Mouse (Mus musculus) hindbrain, embryonic 15.5 days (tissue): ENCODE results near the gene Prpf6. TPM values are rescaled to one million over a fixed set of nuclear protein-coding genes. Genes with fewer than 3 reads are reported as not detected.
A peak's percentile ranks its signal among the peaks of the same experiment; 100 is the strongest.

ENCODE experiments used
- ATAC-seq: fragments of 200-750 bp; cut with Nextera tagmentation; 2 replicates; pipeline ENCODE4 v1.8.0; 2017; ENCODE audit warnings: low read depth, moderate number of reproducible peaks, moderate TSS enrichment; ENCODE audit not compliant: low FRiP score
- H3K27ac ChIP-seq: fragments of 300-500 bp; sonication (generic); replicated peaks from 2 replicates; pipeline ENCODE4 v1.5.1; 2015; ENCODE audit warnings: mild to moderate bottlenecking, inconsistent platforms
- H3K27me3 ChIP-seq: fragments of 300-500 bp; sonication (generic); 2 replicates; pipeline ENCODE4 v1.6.1; 2015; ENCODE audit warnings: control low read depth, inconsistent platforms
- H3K36me3 ChIP-seq: fragments of 300-500 bp; sonication (generic); 2 replicates; pipeline ENCODE4 v1.6.1; 2015; ENCODE audit warnings: control low read depth, inconsistent platforms
- H3K4me1 ChIP-seq: fragments of 300-500 bp; sonication (generic); replicated peaks from 2 replicates; pipeline ENCODE4 v1.6.1; 2015; ENCODE audit warnings: control low read depth, inconsistent platforms
- H3K4me2 ChIP-seq: fragments of 300-500 bp; sonication (generic); 2 replicates; pipeline ENCODE4 v1.6.1; 2015; ENCODE audit warnings: moderate library complexity, mild to moderate bottlenecking, inconsistent platforms
- H3K4me3 ChIP-seq: fragments of 300-500 bp; sonication (generic); 2 replicates; pipeline ENCODE4 v1.5.1; 2015; ENCODE audit warnings: mild to moderate bottlenecking, inconsistent platforms
- H3K9ac ChIP-seq: fragments of 300-500 bp; sonication (generic); 2 replicates; pipeline ENCODE4 v1.6.1; 2015; ENCODE audit warnings: inconsistent platforms
- H3K9me3 ChIP-seq: fragments of 300-500 bp; sonication (generic); 2 replicates; pipeline ENCODE4 v1.6.1; 2016; ENCODE audit warnings: control low read depth, inconsistent platforms
- WGBS: fragments of 180-500 bp; shearing (Covaris S2); methylation state at CpG from one replicate; pipeline ENCODE4 v1.1.7; 2015; 5-methylcytosine and 5-hydroxymethylcytosine counted together
- polyA plus RNA-seq: library from polyadenylated mRNA; unstranded; fragments of >200 nt; fragmentation: Nextera tagmentation; extraction: Ambion mirVana; gene quantifications from 2 replicates; pipeline ENCODE4 v1.2.1, GENCODE M21; 2015

The Prpf6 gene
- 59.3 and 60.3 TPM in 2 replicates for polyA plus RNA-seq

DNA sequence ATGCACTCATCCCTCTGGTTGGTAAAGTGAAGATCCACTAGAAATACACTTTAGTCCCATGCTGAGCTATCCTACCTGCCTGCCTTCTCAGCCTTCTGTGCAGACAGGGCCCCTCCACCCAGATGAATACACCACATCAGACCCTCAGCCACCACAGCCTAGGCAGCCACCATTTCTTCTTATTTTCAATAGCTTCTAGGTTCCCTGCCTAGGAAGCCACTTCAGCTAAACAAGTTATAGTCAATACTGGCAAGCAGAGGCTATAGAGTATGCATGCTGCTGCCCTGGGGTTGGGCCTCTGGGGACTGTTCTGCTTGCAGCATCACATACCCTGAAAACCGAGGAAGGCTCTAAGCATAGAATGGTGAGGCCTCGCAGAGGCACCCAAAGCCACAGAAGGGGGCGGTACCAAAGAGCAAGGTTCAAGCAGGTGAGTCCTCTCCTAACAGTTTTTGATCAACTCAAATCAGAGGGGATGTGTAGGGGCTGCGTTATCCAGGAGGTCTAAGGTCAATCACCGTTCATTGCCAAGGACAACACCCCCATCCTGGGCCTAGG is at the start of gene Prpf6:
TSS of gene Prpf6 (plus strand) at position 341 of the 558 bp plus-strand sequence.
- H3K4me2 ChIP-seq, result peak within 1 kb of the TSS; percentile 63
- peak within 1 kb of the TSS; percentile 94 for H3K27ac ChIP-seq
- 17% methylated on average over 5 of the region's 5 CpGs for WGBS
- no peaks in the 10 kb centered on the region for H3K9me3 ChIP-seq
- peak within 1 kb of the TSS; percentile 97 for H3K9ac ChIP-seq
- no peaks in the 10 kb centered on the region for H3K27me3 ChIP-seq
- peaks cover 49% of the 10 kb centered on the region for H3K36me3 ChIP-seq
- peak within 1 kb of the TSS; percentile 99 for H3K4me3 ChIP-seq
- ATAC-seq, result 0 out of 2 replicates have a peak, but pooled peaks have one; percentile 16
- peaks cover 38% of the 10 kb centered on the region for H3K4me1 ChIP-seq

DNA sequence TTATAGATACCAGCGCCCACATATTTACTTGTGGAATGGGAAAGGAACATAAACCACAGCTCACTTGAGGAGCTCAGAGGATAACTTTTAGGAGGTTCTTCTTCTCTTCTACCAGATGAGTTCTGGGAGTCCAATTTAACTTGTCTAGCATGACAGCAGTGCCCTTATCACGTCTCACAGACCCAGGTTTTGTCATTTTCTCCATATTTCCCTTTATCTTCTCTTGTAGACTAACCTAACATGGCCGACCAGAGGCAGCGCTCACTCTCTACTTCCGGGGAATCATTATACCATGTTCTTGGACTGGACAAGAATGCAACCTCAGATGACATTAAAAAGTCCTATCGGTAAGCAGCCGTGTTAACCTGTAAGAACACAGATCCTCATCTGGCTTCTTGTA is 45.5 kb upstream of the Prpf6 start:
- Histone ChIP-seq H3K4me2 (no peak overlapping the region), H3K9me3 (no peaks in the 10 kb centered on the region), H3K4me3 (no peak overlapping the region)

DNA sequence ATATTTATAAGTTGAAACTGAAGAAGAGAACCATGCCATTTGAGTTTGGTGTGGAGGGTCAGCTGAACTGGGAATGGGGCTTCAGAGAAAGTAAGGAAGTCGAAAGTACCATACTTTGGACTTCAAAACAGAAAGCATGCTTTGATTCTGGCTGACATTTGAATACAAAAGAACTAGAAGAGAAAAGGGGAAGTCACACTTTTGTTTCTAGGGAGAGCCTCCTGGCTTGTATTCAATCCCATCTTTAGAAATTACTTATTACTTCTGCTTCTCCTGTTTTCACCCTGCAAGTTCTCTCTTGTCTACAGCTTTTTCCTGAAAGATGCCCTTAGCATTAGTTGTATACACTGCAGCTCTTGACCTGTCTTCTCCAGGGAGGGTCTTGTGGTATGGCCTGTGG is 43.4 kb upstream of the Prpf6 start:
- no peak for ATAC-seq
- no peak overlapping the region for H3K27ac ChIP-seq
- H3K4me2 ChIP-seq, result no peak overlapping the region
- peaks cover 69% of the 10 kb centered on the region for H3K36me3 ChIP-seq
- no peak overlapping the region for H3K9ac ChIP-seq
- H3K4me1 ChIP-seq, result no peaks in the 10 kb centered on the region
- 75% methylated on average over 1 of the region's 1 CpGs for WGBS
- H3K4me3 ChIP-seq, result no peak overlapping the region
- no peaks in the 10 kb centered on the region for H3K9me3 ChIP-seq
- H3K27me3 ChIP-seq, result no peaks in the 10 kb centered on the region

More for the DNA sequence above, 45.5 kb upstream of the Prpf6 start:
- Histone ChIP-seq H3K9ac (no peak overlapping the region), H3K4me1 (no peaks in the 10 kb centered on the region), H3K27ac (no peak overlapping the region), H3K36me3 (peaks cover 49% of the 10 kb centered on the region), H3K27me3 (no peaks in the 10 kb centered on the region)
- no peak for ATAC-seq
- WGBS, result 97% methylated on average over 7 of the region's 7 CpGs

DNA sequence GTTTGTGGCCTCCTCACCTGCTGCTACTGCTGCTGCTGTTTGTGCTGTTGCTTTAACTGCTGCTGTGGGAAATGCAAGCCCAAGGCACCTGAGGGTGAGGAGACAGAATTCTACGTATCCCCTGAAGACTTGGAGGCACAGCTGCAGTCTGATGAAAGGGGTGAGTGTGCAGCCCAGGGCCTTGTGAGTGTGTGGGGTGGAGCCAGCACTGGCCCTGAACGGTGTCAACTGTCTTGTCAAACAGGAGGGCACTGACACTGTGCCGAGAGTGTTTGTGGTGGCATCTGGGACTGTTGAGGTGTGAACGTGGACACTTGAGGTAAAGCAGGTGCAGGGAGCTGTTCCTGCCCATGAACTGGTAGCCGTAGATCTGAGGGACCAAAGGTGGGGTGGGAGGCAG is 43.0 kb upstream of the Prpf6 start:
- Histone ChIP-seq H3K4me3 (no peak overlapping the region), H3K36me3 (peaks cover 71% of the 10 kb centered on the region), H3K9me3 (no peaks in the 10 kb centered on the region), H3K27me3 (no peaks in the 10 kb centered on the region), H3K27ac (no peak overlapping the region), H3K4me1 (no peaks in the 10 kb centered on the region), H3K9ac (no peak overlapping the region), H3K4me2 (no peak overlapping the region)
- ATAC-seq, result no peak
- 92% methylated on average over 5 of the region's 5 CpGs for WGBS

DNA sequence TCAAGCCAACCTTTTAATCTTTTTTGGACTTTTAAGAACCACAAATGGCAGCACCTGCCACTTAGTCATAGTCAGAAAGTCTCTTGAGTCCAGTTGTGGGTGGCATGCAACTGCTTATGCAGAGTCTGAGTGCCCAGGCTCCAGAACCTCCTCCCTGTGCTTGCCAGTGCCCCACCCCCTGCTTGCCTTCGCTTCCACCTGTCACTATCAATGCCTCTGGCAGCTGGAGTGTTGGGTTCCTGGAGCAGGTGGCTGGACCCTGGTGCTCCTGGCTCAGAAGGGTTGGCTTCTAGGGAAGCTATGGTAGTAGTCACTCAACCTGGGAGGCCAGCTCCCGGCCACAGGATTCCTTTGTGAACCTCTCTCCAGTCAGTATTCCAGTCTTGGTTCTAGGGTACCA is 41.4 kb upstream of the Prpf6 start:
- Histone ChIP-seq H3K9me3 (no peaks in the 10 kb centered on the region), H3K4me2 (no peak overlapping the region), H3K4me1 (no peaks in the 10 kb centered on the region), H3K27ac (no peak overlapping the region), H3K9ac (no peak overlapping the region), H3K27me3 (no peaks in the 10 kb centered on the region), H3K4me3 (no peak overlapping the region), H3K36me3 (peaks cover 71% of the 10 kb centered on the region)
- WGBS, result 97% methylated on average over 2 of the region's 2 CpGs
- no peak for ATAC-seq

DNA sequence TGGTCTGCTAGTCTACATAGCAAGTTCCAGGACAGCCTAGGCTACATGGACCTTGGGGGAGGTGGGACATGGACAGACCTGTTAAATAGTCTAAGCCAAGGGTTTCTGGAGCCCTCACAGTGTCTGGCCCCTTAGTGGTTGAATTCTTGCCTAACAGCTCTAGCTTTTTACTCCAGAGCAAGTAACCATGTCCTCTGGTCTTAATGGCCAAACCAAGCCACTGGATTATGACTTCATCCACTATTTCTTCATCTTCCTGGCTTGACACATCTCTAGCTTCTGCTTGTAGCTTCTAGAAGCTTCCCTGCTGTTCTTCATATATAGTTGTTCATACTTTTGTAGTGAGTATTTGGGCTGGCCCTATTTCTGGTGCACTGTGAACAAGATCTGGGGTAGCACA is 37.9 kb upstream of the Prpf6 start:
- no peak overlapping the region for H3K9ac ChIP-seq
- H3K4me1 ChIP-seq, result no peaks in the 10 kb centered on the region
- no peak overlapping the region for H3K27ac ChIP-seq
- H3K4me3 ChIP-seq, result no peak overlapping the region
- ATAC-seq, result no peak
- no peaks in the 10 kb centered on the region for H3K27me3 ChIP-seq
- H3K36me3 ChIP-seq, result peaks cover 46% of the 10 kb centered on the region
- H3K4me2 ChIP-seq, result no peak overlapping the region
- H3K9me3 ChIP-seq, result no peaks in the 10 kb centered on the region

DNA sequence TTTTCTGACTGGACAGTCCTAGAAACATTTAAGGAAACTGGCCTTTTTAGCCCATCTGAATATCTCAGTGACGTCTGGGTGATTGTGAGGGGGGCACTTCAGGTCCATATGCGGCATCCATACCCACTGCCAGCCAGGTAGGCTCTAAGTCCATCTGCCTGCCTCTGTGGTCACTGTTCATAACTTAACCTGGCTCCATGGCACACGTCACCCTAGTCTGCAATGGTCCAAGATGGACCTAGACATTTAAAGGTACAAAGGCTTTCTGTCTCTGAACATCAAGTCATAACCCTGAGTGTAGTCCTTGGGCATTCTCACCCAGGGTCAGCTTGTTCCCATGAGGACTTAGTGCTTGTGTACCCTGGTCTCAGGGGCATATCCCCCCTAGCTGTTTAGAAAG is 24.3 kb upstream of the Prpf6 start:
- Histone ChIP-seq H3K27me3 (no peaks in the 10 kb centered on the region), H3K4me1 (no peaks in the 10 kb centered on the region), H3K36me3 (no peaks in the 10 kb centered on the region), H3K9me3 (no peaks in the 10 kb centered on the region), H3K27ac (no peak overlapping the region), H3K4me3 (no peak overlapping the region), H3K4me2 (no peak overlapping the region), H3K9ac (no peak overlapping the region)
- WGBS, result 89% methylated on average over 3 of the region's 3 CpGs
- ATAC-seq, result no peak

DNA sequence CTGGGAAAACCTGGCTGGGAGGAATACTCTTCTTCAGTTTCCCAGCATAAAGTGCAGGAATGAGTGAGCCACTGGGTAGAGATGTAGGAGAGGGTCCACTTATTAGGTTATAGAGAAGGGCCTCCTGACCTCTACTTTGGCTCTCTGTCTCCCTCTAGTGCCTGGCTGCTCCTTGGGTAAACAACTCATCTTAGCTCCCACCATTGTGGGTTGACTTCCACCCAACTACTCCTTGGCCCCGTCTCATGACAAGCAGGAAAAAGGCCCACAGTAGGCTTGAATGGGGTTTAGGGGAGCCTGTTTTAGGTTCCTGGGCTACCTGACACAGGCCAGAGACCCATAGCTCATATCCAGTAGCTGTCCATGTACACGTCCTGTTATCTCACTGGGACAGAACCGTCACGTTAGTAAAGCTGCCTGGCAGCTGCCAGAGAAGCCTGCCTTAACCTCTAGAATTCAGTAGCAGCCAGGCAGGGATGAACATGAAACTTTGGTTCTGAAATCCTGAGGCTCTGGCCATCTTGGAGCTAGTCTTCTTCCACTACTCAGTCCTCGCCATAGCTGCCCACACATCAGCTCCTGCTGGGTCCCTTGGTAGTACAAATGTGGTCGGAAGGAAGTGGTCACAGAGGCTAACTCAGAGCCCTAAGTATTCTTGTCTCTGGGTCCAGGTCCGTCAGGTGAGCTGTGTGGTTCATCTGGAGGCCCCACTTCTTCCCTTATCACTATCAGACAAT is 23.2 kb upstream of the Prpf6 start:
- 84% methylated on average over 7 of the region's 7 CpGs for WGBS
- peaks cover 1% of the 10 kb centered on the region; the same call in 1 of the 2 replicates for H3K36me3 ChIP-seq

DNA sequence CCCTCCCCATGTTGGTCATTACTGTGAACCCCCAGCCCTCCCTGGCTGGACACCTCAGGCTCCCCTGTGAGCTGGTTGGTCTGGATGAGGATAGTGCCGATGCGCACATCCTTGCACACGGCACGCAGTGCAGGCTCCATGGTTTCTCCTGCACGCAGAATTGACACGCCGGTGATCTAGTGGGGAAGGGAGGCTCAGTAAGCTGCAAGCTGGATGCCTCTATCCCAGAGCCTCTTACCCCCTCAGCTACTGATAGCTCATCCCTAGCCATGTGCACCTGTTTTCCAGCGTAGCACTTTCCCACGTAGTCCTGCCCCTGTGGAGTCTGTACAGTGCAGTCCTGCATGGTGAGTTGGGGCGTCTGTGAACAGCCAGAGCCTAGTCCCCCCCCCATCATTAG is 21.8 kb upstream of the Prpf6 start:
- Histone ChIP-seq H3K27me3 (no peaks in the 10 kb centered on the region), H3K27ac (no peak overlapping the region), H3K9ac (no peak overlapping the region), H3K4me2 (no peak overlapping the region), H3K9me3 (no peaks in the 10 kb centered on the region), H3K4me3 (no peak overlapping the region), H3K36me3 (peaks cover 7% of the 10 kb centered on the region), H3K4me1 (no peaks in the 10 kb centered on the region)
- 94% methylated on average over 10 of the region's 10 CpGs for WGBS
- ATAC-seq, result no peak

More for the DNA sequence above, 23.2 kb upstream of the Prpf6 start:
- Histone ChIP-seq H3K4me1 (no peaks in the 10 kb centered on the region), H3K27ac (no peak overlapping the region), H3K9ac (no peak overlapping the region), H3K4me2 (no peak overlapping the region), H3K27me3 (no peaks in the 10 kb centered on the region), H3K4me3 (no peak overlapping the region), H3K9me3 (no peaks in the 10 kb centered on the region)
- no peak for ATAC-seq

DNA sequence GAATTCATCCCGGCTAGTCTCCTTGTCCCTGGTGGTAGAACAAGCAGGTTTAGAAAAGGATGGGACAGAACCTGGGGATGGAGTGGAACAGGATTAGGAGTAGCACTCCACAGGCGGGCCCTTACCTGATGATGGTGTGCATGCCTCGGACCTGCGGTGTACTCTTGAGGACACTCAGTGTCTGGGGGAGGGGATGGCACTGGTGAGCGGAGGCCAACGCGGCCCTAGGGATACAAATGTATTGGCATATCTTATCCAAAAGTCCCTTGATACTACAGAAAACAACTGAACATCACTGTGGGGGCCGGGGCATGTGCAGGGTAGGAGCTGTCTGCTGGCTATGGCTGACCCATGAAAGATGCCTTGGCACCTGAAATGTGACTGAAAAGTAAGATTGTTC is 21.3 kb upstream of the Prpf6 start:
- Histone ChIP-seq H3K27ac (no peak overlapping the region), H3K4me3 (no peak overlapping the region), H3K4me2 (no peak overlapping the region), H3K27me3 (no peaks in the 10 kb centered on the region), H3K4me1 (no peaks in the 10 kb centered on the region), H3K9me3 (no peaks in the 10 kb centered on the region), H3K36me3 (peaks cover 7% of the 10 kb centered on the region), H3K9ac (no peak overlapping the region)
- 93% methylated on average over 8 of the region's 8 CpGs for WGBS
- no peak for ATAC-seq

DNA sequence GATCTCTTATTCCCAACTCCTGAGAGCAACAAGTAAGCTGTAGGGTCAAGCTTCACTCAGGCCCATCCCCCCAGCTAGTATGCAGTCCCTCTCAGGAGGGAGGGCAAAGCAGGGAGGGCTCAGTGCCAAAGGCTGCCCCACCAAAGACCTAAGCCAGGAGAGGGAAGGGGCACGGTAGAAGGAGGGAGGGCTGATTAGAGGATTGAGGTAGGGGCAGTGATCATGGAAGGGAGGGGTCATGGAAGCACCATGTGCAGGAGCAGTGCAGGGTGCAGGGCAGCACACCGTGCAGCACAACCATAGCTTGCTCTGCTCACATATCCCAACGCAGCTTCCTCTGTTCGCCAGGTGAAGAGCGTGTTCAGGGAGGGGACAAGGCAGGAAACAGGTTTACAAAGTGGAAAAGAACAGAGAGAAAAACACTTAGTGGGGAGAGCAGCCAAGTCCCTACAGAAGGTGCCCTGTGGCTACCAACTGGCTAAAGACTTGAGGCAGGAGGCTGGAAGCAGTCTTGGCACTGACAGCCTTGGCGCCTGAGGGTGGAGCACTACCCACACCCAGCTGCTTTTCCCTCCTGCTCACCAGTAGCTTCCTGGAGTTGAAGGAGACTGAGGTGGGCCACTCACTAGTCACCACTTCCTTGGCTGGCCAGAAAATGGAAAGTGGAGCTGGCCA is 20.6 kb upstream of the Prpf6 start:
- Histone ChIP-seq H3K4me3 (no peak overlapping the region), H3K27me3 (no peaks in the 10 kb centered on the region), H3K27ac (no peak overlapping the region), H3K9me3 (no peaks in the 10 kb centered on the region), H3K4me2 (no peak overlapping the region), H3K4me1 (no peaks in the 10 kb centered on the region), H3K36me3 (peaks cover 7% of the 10 kb centered on the region), H3K9ac (no peak overlapping the region)
- 77% methylated on average over 6 of the region's 6 CpGs for WGBS
- ATAC-seq, result no peak

DNA sequence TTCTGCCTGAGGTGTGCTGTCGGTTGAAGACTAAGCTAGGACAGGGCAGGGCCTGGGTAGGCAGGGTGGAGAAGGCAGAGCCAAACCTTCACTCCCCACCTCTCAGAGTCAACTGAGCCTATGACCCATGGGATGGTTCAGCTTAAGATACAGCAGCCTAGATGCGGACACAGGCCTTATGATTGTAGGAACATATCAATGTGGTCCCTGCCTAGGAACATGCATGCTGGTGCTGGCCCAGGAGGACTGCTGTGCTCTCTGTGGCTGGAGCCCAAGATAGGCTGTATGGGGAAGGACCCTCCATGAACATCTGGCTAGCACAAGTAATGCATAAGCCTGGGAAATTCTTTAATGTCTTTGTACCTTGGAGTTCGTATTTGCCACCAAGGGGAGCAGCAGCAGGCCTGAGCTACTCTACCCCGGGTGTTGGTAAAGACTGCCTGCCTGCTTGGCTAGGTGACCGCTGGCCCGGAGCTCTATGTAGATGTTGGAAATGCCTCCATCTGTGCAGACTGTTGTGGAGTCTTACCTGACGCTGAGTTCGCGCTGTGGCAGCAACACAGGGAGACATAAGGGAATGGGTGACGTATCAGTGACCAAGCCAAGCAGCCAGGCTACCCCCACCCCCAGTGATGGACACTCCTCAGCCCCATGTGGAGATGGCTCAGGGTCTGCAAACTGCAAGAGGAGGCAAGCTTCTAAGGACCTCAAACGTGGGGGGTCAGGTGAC is 19.6 kb upstream of the Prpf6 start:
- Histone ChIP-seq H3K4me3 (no peak overlapping the region), H3K4me1 (peaks cover 6% of the 10 kb centered on the region), H3K9ac (no peak overlapping the region), H3K36me3 (peaks cover 7% of the 10 kb centered on the region), H3K27ac (no peak overlapping the region), H3K9me3 (no peaks in the 10 kb centered on the region), H3K27me3 (no peaks in the 10 kb centered on the region), H3K4me2 (no peak overlapping the region)
- 93% methylated on average over 11 of the region's 11 CpGs for WGBS
- no peak for ATAC-seq
